Mouse (Mus musculus) spleen, postnatal 14 days (tissue): ENCODE measurements around the gene Eml4.

Source experiments
- DNase-seq, 2 experiments: peaks; one replicate each; pipeline ENCODE4 v3.0.0; 2021 to 2022; ENCODE audit warnings: low spot score in 2 of 2

Eml4 gene

DNA sequence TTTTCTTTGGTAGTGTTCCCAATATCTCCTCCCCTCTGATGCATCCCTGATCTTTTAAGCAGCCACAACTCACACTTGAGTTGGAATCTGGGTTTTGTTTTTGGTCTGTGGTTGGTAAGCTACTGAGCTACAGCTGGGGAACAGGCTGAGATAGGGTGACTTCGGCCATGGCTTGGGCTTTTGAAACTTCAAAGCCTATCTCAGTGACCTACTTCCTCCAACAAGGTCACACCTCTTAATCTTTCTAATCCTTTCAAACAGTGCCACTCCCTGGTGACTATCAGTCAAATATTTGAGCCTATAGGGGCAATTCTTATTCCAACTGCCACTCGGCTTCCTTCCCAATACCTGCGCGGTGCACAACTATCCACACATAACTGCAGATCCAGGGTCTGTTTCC, 149.0 kb downstream of the Eml4 start:
- no peak for DNase-seq

DNA sequence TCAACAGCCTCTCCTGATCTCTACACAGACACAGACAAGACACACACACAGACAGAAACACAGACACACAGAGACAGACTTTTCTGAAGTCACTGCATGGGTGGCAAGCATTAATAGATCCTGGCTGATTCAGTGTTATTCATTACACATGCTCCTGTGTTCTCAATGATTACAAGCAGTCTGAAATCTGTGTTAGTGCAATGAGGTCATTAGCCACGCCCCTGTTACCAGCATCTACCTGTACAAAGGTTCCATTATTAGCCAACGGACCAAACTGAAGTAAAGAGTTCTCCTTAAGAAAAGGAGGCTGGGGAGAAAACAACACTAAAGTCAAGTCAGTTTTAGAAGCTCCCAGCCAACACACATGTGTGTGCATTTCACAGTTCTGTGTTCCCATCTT, 153.0 kb downstream of the Eml4 start:
- no peak for DNase-seq

DNA sequence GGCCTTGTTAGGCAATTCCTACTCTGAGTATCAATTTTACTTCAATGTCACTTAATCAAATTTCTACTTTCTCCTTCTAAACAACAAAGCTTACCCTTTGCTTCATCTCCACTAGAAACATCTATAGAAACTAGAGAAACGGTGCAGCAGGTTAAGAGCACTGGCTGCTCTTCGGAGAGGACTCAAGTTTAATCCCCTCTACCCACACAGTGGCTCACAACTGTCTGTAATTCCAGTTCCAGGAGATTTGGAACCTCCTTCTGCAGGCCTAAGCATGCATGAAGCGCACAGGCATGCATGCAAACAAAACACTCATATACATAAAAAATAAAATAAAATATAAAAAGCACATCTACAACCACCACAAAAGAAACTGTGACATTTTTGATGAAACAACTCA, 161.4 kb downstream of the Eml4 start:
- DNase-seq: no peak

DNA sequence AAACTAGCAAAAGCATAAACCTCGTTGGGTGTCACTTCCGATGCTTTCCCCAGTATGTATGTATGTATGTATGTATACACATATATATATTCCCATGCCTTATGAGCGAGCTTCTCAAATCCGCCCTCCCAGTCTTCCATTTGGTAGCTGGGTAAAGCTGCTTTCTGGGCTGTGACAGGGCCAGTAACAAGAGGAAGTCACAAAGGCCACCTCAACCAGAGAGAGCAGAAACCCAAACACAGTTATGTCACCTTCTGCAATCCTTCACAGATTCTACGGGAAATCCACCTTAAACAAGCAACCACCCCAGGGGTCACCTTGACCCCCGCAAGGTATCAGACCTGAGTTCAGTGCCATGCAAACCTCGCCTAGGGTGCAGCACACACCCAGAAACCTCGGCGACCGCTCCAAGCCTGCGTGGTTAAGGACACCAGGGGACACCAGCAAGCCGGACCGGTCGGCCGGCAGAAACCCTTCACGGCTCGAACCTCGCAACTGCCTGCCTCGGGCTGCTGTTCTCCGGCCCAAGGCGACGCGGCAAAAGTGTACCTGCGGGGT, 163.0 kb downstream of the Eml4 start:
- DNase-seq: no peak

DNA sequence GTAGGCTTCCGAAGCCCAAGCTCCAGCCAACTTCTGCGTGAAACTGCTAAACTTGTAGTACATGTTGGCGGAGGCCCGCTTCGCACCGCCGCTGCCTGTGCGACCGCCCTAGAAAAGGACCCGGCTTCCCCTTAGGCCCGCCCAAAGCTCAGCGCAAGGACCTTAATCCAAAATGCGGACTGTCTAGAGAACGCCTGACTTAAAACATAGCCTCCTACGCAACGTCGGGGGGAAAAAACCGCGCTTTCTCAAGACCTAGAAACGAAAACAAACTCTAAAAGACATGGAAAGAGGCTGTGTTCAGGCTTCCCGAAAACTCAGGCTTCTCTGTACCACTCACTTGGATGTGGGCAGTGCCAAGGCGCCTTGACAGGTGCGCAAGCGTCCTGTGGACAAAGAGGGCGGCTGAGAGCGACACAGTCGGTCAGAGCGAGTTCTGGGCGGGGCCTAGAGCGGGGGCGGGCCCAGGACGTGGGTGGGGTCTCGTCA, 163.5 kb downstream of the Eml4 start:
- peak; percentile 75 to 83 for DNase-seq

DNA sequence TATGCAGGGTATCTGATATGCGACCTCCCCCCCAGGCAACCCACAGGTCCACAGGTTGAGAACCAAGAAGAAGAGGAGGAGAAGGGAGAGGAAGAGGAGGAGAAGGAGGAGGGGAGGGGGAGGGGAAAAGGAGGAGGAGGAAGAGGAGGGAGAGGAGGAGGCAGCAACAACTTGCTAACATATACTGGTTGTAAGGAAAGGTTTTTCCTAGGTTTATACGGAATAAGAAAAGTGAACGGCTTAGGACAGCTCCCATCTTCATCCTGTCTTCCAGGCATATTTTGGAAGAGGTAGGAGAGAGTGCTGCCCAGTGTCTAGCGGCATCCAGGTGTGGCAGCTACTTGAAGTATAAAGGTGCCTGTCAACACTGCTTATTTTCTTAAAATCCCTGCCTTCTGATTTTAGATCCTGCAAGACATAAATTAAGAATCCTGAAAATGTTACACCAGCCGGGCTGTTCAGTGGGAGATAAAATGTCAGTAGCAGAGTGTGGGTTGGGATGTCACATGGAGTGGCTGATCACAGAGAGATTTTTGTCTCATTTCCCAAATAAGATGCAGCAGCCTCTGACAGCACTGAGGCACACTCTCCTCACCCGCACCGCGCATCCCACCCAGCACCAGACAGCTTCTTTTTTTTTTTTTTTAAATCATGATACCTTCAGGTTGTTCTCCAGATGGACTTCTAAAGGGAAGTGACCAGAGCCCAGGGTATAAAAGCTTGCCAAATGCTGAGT, 166.7 kb downstream of the Eml4 start, which contains the start of gene Cox7a2l:
Gene Cox7a2l, minus strand, starts transcription at position 51 of the 736 bp plus-strand sequence.
- DNase-seq: no peak

DNA sequence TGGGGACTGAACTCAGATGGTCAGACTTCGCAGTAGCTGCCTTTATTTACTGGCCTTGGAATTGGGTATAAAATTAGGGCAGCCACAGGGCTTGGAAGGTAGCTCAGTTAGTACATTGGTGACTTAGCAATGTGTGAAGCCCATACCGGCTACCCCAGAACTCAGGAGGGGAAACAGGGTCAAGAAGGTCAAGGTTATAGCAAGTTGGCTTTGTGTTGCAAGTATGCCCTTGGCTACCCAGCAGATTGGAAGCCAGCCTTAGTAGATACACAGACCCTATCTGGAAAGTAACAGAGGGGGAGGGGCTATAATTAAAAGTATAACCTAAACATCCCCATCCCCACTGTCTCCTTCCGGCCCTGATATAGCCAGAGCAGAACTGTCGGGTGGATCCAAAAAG, 171.2 kb downstream of the Eml4 start:
- DNase-seq: no peak

DNA sequence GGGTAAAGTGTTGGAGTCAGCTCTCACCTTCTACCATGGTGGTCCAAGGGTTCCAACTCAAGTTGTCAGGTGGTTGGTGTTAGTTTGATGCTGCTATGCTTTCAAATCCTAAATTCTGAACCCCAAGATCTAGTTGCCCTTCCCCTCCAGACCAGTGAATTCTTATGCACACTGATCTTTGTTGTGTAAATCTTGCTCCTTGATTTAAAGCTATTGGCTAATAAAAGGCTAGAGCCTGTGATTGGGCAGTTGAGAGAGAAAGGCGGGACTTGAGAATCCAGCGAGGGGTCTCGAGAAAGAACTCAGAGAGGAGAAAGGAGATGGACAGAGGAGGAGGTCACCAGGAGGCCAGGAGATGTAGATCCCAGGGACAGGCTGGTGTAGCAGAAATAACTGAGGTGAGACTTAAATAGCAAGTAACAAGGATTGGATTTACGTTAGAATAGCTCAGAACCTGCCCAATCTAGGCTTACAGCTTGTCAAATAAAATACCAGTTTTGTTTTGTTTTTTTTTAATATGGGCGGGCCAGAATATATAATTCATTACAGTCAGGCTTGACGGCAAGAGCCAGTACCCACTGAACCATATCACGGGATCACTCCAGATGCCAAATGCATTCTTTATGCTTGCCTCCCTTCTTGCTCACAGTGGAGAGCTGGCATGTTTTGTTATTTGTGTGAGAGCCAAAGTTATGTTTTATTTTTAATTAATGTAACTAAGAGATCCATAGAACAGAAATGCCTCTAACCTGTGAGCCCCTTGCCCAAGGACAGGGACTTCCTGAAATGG, 172.1 kb downstream of the Eml4 start:
- DNase-seq: no peak

DNA sequence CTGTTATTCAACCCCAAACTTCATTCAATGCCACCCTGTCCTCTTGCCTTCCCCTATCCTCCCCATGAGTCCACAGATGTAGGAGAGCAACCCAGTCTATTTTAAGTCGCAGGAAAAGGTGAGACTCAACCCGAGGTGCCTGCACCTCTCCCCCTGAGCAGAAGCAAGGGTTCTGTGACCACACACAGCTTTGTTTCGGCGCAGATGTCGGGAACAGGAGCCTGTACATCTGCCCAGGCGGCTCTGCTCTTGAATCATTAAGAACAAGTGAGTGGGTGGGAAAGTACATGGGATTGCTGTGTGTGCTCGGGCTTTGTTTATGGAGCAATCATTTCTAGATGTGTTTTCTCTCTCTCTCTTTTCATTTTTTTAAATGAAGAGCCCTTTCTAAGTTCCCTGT, 174.0 kb downstream of the Eml4 start:
- DNase-seq: no peak

DNA sequence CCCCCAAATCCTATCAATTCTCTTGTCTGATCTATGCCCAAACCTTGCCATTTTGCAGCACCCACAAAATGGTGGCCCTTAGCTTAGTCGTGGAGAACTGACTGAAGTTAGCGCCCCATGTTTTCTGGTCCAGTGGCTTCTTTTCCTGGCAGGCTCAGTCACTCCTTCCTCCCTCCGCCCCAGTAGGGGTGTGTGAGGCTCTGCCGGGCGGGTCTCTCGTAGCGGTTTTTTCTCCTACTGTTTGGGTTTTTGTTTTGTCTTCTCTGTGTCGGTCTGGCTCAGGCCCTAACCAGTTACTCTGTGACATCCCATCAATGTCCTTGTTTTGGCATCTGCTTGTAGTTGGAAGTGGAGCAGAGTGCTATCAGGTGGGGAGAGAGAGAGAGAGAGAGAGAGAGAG, 174.9 kb downstream of the Eml4 start:
- DNase-seq: no peak

DNA sequence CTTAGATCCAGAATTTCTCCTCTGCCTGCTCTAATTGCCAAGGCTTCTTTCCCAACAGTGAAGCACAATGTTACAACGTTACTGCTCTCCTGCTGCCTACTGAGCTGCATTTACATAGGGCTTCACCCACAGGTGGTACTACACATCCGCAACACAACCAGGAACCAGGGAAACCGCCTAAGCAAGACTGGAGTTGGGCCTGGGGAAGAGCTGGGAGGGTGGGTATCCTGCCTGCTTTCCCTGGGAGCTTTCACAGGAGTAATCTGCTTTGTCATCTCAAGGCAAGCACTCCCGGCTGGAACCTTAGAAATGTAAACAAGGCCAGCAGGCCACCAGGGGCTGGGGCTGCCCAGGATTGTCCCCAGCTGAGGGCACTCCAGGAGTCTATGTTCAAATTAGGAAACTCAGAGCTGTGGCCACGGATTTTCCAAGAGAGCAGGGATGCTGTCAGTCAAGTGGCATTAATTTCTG, 175.4 kb downstream of the Eml4 start:
- no peak for DNase-seq

DNA sequence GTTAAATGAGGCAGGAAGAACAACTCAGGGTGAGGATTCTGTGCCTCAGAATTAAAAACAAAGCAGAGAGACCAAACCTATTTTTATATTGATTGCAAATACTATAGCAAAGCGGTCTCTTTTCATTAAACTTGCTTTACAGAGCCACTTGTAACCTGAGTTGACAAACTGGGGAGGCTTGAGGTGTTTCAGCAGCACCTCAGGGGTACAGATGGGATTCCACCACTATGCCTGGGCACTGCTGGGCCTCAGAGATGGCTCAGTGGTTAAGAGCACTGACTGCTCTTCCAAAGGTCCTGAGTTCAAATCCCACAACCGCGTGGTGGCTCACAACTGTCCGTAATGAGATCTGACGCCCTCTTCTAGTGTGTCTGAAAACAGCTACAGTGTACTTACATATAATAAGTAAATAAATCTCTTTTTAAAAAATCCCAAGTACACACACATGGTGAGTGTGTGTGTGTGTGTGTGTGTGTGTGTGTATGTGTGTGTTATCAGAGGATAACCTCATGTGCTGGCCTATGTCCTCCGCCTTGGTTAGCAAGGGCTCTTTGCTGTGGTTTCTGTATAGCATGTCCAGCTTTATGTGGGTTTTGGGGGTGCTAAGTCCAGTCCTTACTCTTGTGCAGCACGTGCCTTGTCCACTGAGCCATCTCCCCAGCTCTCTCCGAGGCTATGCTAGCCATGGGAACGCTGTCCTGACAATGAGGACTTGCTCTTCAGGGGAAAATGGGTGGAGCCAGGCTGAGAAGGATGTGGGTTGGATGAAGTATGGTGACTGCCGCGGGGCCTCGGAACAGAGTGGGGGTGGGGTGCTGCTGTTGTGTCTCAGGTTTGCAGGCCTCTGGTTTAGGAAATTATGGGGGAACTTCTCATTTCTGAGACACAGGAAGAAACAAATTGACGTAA, 176.1 kb downstream of the Eml4 start:
- DNase-seq: no peak

DNA sequence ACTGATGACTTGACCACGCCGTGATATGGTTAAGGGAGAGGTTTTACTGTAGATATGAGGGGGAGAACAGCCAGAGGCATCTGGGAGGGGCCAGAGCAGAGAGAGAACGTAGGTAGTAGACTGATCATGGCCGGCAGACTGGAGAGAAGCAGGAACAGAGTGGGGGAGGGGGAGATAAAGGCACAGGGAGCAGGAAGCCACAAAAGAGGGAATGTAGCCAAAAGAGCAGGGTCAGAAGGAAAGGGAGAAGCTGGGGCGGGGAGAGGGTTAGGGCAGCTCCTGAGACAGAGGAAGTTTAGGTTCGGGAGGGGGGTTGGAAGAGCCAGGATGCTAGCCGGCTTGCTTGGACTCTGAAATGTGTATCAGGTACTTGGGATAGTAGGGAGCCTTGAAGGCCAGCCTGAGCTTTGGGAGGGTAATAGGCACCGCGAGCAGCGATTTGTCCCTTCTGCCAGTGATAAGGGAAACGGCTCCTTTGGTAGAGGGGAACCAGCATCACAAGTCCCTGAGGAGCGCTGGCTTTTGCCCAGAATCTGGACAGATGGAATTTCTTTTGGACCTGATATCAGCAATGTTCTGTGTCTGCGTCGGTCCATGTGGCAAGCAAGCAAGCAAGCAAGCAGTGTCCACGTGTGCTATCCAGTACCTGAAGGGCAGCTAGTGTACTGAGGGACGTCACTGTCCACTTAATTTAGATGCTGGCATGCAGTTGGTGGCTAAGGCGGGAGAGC, 177.1 kb downstream of the Eml4 start:
- no peak for DNase-seq
